Mouse (Mus musculus): ENCODE data around the gene Grin2d. TPM values are rescaled to one million over a fixed set of nuclear protein-coding genes. Genes with fewer than 3 reads are reported as not detected.

Gene Grin2d
- polyA plus RNA-seq, 1 experiment from 2014 or later: 0.39 TPM

- WGBS: 69% methylated on average over 3 of the region's 3 CpGs
- Histone ChIP-seq H3K9me3 (ENCODE audit: control insufficient read depth, low read length) (no peaks in the 10 kb centered on the region), H3K36me3 (ENCODE audit: control insufficient read depth, insufficient read depth, low read length) (no peaks in the 10 kb centered on the region), H3K9ac (ENCODE audit: low read depth, low read length) (no peak overlapping the region), H3K27me3 (ENCODE audit: control insufficient read depth, insufficient read depth, low read length) (0 out of 2 replicates have a peak, but pooled peaks cover 2% of the 10 kb centered on the region), H3K4me2 (replicated peaks; ENCODE audit: low read depth, low read length) (no peak overlapping the region), H3K4me1 (replicated peaks; ENCODE audit: control insufficient read depth, insufficient read depth, low read length) (no peaks in the 10 kb centered on the region), H3K4me3 (ENCODE audit: low read depth, low read length) (no peak overlapping the region), H3K27ac (ENCODE audit: low read depth, low read length) (no peak overlapping the region)
- ATAC-seq (ENCODE audit: low FRiP score) (no peak), DNase-seq (ENCODE audit: low spot score) (no peak)
Measured at GRCm38 (mm10) chr7:45850661-45851060, 27.5 kb downstream of the Grin2d start.

GRCm38 (mm10) chr7:45848447-45849027 is 29.6 kb downstream of the Grin2d start:
- no peak for DNase-seq (ENCODE audit: low spot score)
- no peaks in the 10 kb centered on the region for H3K27me3 ChIP-seq (ENCODE audit: control insufficient read depth, insufficient read depth, low read length)
- H3K27ac ChIP-seq (ENCODE audit: low read depth, low read length): no peak overlapping the region; the same call in 1 of the 2 replicates
- WGBS: 9% methylated on average over 6 of the region's 6 CpGs
- H3K4me3 ChIP-seq (ENCODE audit: low read depth, low read length): no peak overlapping the region
- no peak overlapping the region for H3K9ac ChIP-seq (ENCODE audit: low read depth, low read length)
- no peaks in the 10 kb centered on the region for H3K9me3 ChIP-seq (ENCODE audit: control insufficient read depth, low read length)
- ATAC-seq (ENCODE audit: low FRiP score): no peak
- H3K4me1 ChIP-seq (replicated peaks; ENCODE audit: control insufficient read depth, insufficient read depth, low read length): no peaks in the 10 kb centered on the region
- H3K4me2 ChIP-seq (replicated peaks; ENCODE audit: low read depth, low read length): no peak overlapping the region
- no peaks in the 10 kb centered on the region for H3K36me3 ChIP-seq (ENCODE audit: control insufficient read depth, insufficient read depth, low read length)

GRCm38 (mm10) chr7:45842950-45843744 is 35.0 kb downstream of the Grin2d start:
- Histone ChIP-seq H3K27ac (ENCODE audit: low read depth, low read length) (no peak overlapping the region), H3K9me3 (ENCODE audit: control insufficient read depth, low read length) (no peaks in the 10 kb centered on the region), H3K4me1 (replicated peaks; ENCODE audit: control insufficient read depth, insufficient read depth, low read length) (no peaks in the 10 kb centered on the region), H3K36me3 (ENCODE audit: control insufficient read depth, insufficient read depth, low read length) (no peaks in the 10 kb centered on the region), H3K9ac (ENCODE audit: low read depth, low read length) (no peak overlapping the region), H3K4me3 (ENCODE audit: low read depth, low read length) (no peak overlapping the region), H3K4me2 (replicated peaks; ENCODE audit: low read depth, low read length) (no peak overlapping the region), H3K27me3 (ENCODE audit: control insufficient read depth, insufficient read depth, low read length) (no peaks in the 10 kb centered on the region)
- 88% methylated on average over 10 of the region's 10 CpGs for WGBS
- ATAC-seq (ENCODE audit: low FRiP score): no peak
- no peak for DNase-seq (ENCODE audit: low spot score)

- H3K4me3 ChIP-seq (ENCODE audit: low read depth, low read length): peak overlapping the region; percentile 27
- H3K9me3 ChIP-seq (ENCODE audit: control insufficient read depth, low read length): no peaks in the 10 kb centered on the region
- no peaks in the 10 kb centered on the region for H3K36me3 ChIP-seq (ENCODE audit: control insufficient read depth, insufficient read depth, low read length)
- H3K9ac ChIP-seq (ENCODE audit: low read depth, low read length): peak overlapping the region; percentile 31; the same call in 1 of the 2 replicates
- H3K27me3 ChIP-seq (ENCODE audit: control insufficient read depth, insufficient read depth, low read length): peaks cover 51% of the 10 kb centered on the region
- H3K4me1 ChIP-seq (replicated peaks; ENCODE audit: control insufficient read depth, insufficient read depth, low read length): peaks cover 11% of the 10 kb centered on the region
- peak overlapping the region; percentile 39 for H3K4me2 ChIP-seq (replicated peaks; ENCODE audit: low read depth, low read length)
- no peak for ATAC-seq (ENCODE audit: low FRiP score)
- WGBS: 1% methylated on average over 13 of the region's 31 CpGs
- DNase-seq (ENCODE audit: low spot score): peak; percentile 39
- H3K27ac ChIP-seq (ENCODE audit: low read depth, low read length): no peak overlapping the region
Measured at GRCm38 (mm10) chr7:45833924-45834323, 44.3 kb downstream of the Grin2d start.

- Histone ChIP-seq H3K4me2 (replicated peaks; ENCODE audit: low read depth, low read length) (peak overlapping the region; percentile 39), H3K27ac (ENCODE audit: low read depth, low read length) (no peak overlapping the region), H3K9me3 (ENCODE audit: control insufficient read depth, low read length) (no peaks in the 10 kb centered on the region), H3K27me3 (ENCODE audit: control insufficient read depth, insufficient read depth, low read length) (peaks cover 51% of the 10 kb centered on the region), H3K4me3 (ENCODE audit: low read depth, low read length) (peak overlapping the region; percentile 27), H3K4me1 (replicated peaks; ENCODE audit: control insufficient read depth, insufficient read depth, low read length) (peaks cover 11% of the 10 kb centered on the region), H3K36me3 (ENCODE audit: control insufficient read depth, insufficient read depth, low read length) (no peaks in the 10 kb centered on the region), H3K9ac (ENCODE audit: low read depth, low read length) (no peak overlapping the region)
- WGBS: 6% methylated on average over 18 of the region's 86 CpGs
- ATAC-seq (ENCODE audit: low FRiP score): no peak
- peak; percentile 37 for DNase-seq (ENCODE audit: low spot score)
Measured at GRCm38 (mm10) chr7:45833148-45833790, 44.9 kb downstream of the Grin2d start.

GRCm38 (mm10) chr7:45832428-45832827 is 45.8 kb downstream of the Grin2d start:
- Histone ChIP-seq H3K4me3 (ENCODE audit: low read depth, low read length) (peak overlapping the region; percentile 27; the same call in 1 of the 2 replicates), H3K9me3 (ENCODE audit: control insufficient read depth, low read length) (no peaks in the 10 kb centered on the region), H3K9ac (ENCODE audit: low read depth, low read length) (no peak overlapping the region), H3K36me3 (ENCODE audit: control insufficient read depth, insufficient read depth, low read length) (no peaks in the 10 kb centered on the region; the same call in 1 of the 2 replicates), H3K4me2 (replicated peaks; ENCODE audit: low read depth, low read length) (no peak overlapping the region; the same call in 1 of the 2 replicates), H3K27me3 (ENCODE audit: control insufficient read depth, insufficient read depth, low read length) (peaks cover 48% of the 10 kb centered on the region), H3K4me1 (replicated peaks; ENCODE audit: control insufficient read depth, insufficient read depth, low read length) (peaks cover 11% of the 10 kb centered on the region), H3K27ac (ENCODE audit: low read depth, low read length) (no peak overlapping the region)
- peak; percentile 16 for DNase-seq (ENCODE audit: low spot score)
- ATAC-seq (ENCODE audit: low FRiP score): no peak
- WGBS: 9% methylated on average over 29 of the region's 30 CpGs

- peak overlapping the region; percentile 89 for H3K4me3 ChIP-seq (ENCODE audit: low read depth, low read length)
- ATAC-seq (ENCODE audit: low FRiP score): peak; percentile 56; the same call in 1 of the 2 replicates
- peaks cover 45% of the 10 kb centered on the region for H3K27me3 ChIP-seq (ENCODE audit: control insufficient read depth, insufficient read depth, low read length)
- peaks cover 11% of the 10 kb centered on the region for H3K4me1 ChIP-seq (replicated peaks; ENCODE audit: control insufficient read depth, insufficient read depth, low read length)
- H3K36me3 ChIP-seq (ENCODE audit: control insufficient read depth, insufficient read depth, low read length): peaks cover 4% of the 10 kb centered on the region; the same call in 1 of the 2 replicates
- no peak for DNase-seq (ENCODE audit: low spot score)
- no peak overlapping the region for H3K27ac ChIP-seq (ENCODE audit: low read depth, low read length)
- H3K9ac ChIP-seq (ENCODE audit: low read depth, low read length): peak overlapping the region; percentile 77
- no peaks in the 10 kb centered on the region for H3K9me3 ChIP-seq (ENCODE audit: control insufficient read depth, low read length)
- WGBS: 25% methylated on average over 5 of the region's 5 CpGs
- peak overlapping the region; percentile 84 for H3K4me2 ChIP-seq (replicated peaks; ENCODE audit: low read depth, low read length)
Measured at GRCm38 (mm10) chr7:45831128-45831525, 47.1 kb downstream of the Grin2d start.

- Histone ChIP-seq H3K36me3 (ENCODE audit: control insufficient read depth, insufficient read depth, low read length) (peaks cover 4% of the 10 kb centered on the region; the same call in 1 of the 2 replicates), H3K27me3 (ENCODE audit: control insufficient read depth, insufficient read depth, low read length) (peaks cover 43% of the 10 kb centered on the region), H3K4me1 (replicated peaks; ENCODE audit: control insufficient read depth, insufficient read depth, low read length) (peaks cover 11% of the 10 kb centered on the region), H3K9ac (ENCODE audit: low read depth, low read length) (peak within 1 kb of the TSS; percentile 77), H3K4me2 (replicated peaks; ENCODE audit: low read depth, low read length) (peak within 1 kb of the TSS; percentile 84), H3K4me3 (ENCODE audit: low read depth, low read length) (peak within 1 kb of the TSS; percentile 89), H3K27ac (ENCODE audit: low read depth, low read length) (0 out of 2 replicates have a peak within 1 kb of the TSS, but pooled peaks have one; percentile 37), H3K9me3 (ENCODE audit: control insufficient read depth, low read length) (no peaks in the 10 kb centered on the region)
- ATAC-seq (ENCODE audit: low FRiP score): peak; percentile 84
- WGBS: under 1% methylated on average over 35 of the region's 35 CpGs
- DNase-seq (ENCODE audit: low spot score): peak; percentile 92
Measured at GRCm38 (mm10) chr7:45830427-45831127, 47.6 kb downstream of the Grin2d start, which contains the start of gene Grwd1. TSS of gene Grwd1 (minus strand) at chr7:45830944.
